Mouse (Mus musculus) left cerebral cortex, adult 18-20 months (tissue): ENCODE data around the gene Itpr1. TPM values are rescaled to one million over a fixed set of nuclear protein-coding genes. Genes with fewer than 3 reads are reported as not detected.

Experiments
- DNase-seq, 2 experiments: peaks; one replicate each; pipeline ENCODE4 v3.0.0; 2021 to 2022; ENCODE audit warnings: low spot score in 2 of 2, mixed read lengths in 1 of 2
- total RNA-seq, 2 experiments: library from RNA; stranded (reverse); gene quantifications; 2 replicates each; pipeline ENCODE4 v1.2.3; 2021

Itpr1 gene
- total RNA-seq, 2 experiments from 2014 or later: 477 to 491 TPM

- DNase-seq: no peak
Observed at GRCm38 (mm10) chr6:108274364-108275084, 61.6 kb downstream of the Itpr1 start.

GRCm38 (mm10) chr6:108276880-108277507 lies 64.1 kb downstream of the Itpr1 start:
- DNase-seq: peak; percentile 71 to 81

GRCm38 (mm10) chr6:108277622-108278396 lies 64.9 kb downstream of the Itpr1 start:
- no peak for DNase-seq

GRCm38 (mm10) chr6:108278826-108279630 lies 66.1 kb downstream of the Itpr1 start:
- no peak for DNase-seq

- no peak for DNase-seq
Observed at GRCm38 (mm10) chr6:108282131-108282530, 69.2 kb downstream of the Itpr1 start.

GRCm38 (mm10) chr6:108282621-108283020 lies 69.7 kb downstream of the Itpr1 start:
- no peak for DNase-seq

- DNase-seq: no peak
Observed at GRCm38 (mm10) chr6:108284688-108285087, 71.8 kb downstream of the Itpr1 start.

- DNase-seq: no peak
Observed at GRCm38 (mm10) chr6:108288979-108289378, 76.1 kb downstream of the Itpr1 start.

- no peak for DNase-seq
Observed at GRCm38 (mm10) chr6:108290978-108291377, 78.1 kb downstream of the Itpr1 start.

GRCm38 (mm10) chr6:108291556-108291955 lies 78.7 kb downstream of the Itpr1 start:
- no peak for DNase-seq

- no peak for DNase-seq
Observed at GRCm38 (mm10) chr6:108301856-108302255, 89.0 kb downstream of the Itpr1 start.

- no peak for DNase-seq
Observed at GRCm38 (mm10) chr6:108303619-108304567, 91.0 kb downstream of the Itpr1 start.

GRCm38 (mm10) chr6:108305171-108305779 lies 92.4 kb downstream of the Itpr1 start:
- no peak for DNase-seq

- no peak for DNase-seq
Observed at GRCm38 (mm10) chr6:108306240-108306639, 93.3 kb downstream of the Itpr1 start.

- DNase-seq: no peak
Observed at GRCm38 (mm10) chr6:108306910-108307584, 94.2 kb downstream of the Itpr1 start.

- DNase-seq: no peak
Observed at GRCm38 (mm10) chr6:108307770-108308169, 94.9 kb downstream of the Itpr1 start.

- DNase-seq: peak; percentile 38 to 59
Observed at GRCm38 (mm10) chr6:108309391-108310182, 96.7 kb downstream of the Itpr1 start.

GRCm38 (mm10) chr6:108313056-108313455 lies 100.2 kb downstream of the Itpr1 start:
- no peak for DNase-seq
